ENCODE assay signal across 8 mouse cellular contexts in the genomic region with DNA sequence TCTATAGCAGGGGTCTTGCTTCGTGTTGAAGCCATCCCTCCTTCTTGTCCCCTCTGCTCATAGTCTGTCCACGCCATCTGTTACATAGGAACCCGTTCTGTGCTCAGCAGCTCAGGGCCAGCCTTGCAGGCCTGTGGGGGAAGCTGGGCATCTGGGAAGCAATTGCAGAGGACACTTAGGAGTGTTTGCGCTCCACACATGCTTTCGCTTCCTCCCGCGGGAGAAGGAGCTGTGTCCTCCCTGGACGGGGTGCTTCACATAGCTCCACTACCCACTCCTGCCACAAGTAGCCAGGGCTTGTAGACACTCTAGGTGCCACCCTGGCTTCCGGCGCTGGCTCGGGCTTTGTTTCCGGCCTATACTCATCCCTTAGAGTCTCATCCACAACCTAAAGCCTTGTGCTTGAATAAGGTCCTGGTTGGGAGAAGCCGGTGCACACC. TPM values are rescaled to one million over a fixed set of nuclear protein-coding genes. Genes with fewer than 3 reads are reported as not detected.
DNase-seq lines count a peak whose midpoint lies in the region; ATAC-seq lines count a peak whose summit lies in the region.

No protein-coding gene starts in this region.

- peaks cover 21% of the 10 kb centered on the region for H3K4me1 ChIP-seq in hindbrain, embryonic 14.5 days (replicated peaks; ENCODE audit: control insufficient read depth, insufficient read depth, low read length)
- peaks cover 11% of the 10 kb centered on the region for H3K4me1 ChIP-seq in hindbrain, embryonic 16.5 days (ENCODE audit: control insufficient read depth, insufficient read depth, low read depth, low read length)
- peaks cover 27% of the 10 kb centered on the region for H3K4me1 ChIP-seq in intestine, embryonic 15.5 days (replicated peaks)
- peaks cover 16% of the 10 kb centered on the region for H3K4me1 ChIP-seq in liver, embryonic 11.5 days (replicated peaks; ENCODE audit: control insufficient read depth, insufficient read depth, low read length)

- H3K27me3 ChIP-seq in hindbrain, embryonic 14.5 days (ENCODE audit: control insufficient read depth, insufficient read depth, low read length) = no peaks in the 10 kb centered on the region
- H3K27me3 ChIP-seq in hindbrain, embryonic 16.5 days (replicated peaks; ENCODE audit: control insufficient read depth, insufficient read depth, low read length) = no peaks in the 10 kb centered on the region
- no peaks in the 10 kb centered on the region for H3K27me3 ChIP-seq in intestine, embryonic 15.5 days (replicated peaks)
- H3K27me3 ChIP-seq in liver, embryonic 11.5 days (replicated peaks; ENCODE audit: control insufficient read depth, insufficient read depth, low read length) = no peaks in the 10 kb centered on the region

- H3K4me3 ChIP-seq in hindbrain, embryonic 14.5 days (replicated peaks; ENCODE audit: low read length) = no peak overlapping the region
- H3K4me3 ChIP-seq in hindbrain, embryonic 16.5 days (ENCODE audit: low read length) = no peak overlapping the region
- no peak overlapping the region for H3K4me3 ChIP-seq in intestine, embryonic 15.5 days (replicated peaks)
- no peak overlapping the region for H3K4me3 ChIP-seq in liver, embryonic 11.5 days (ENCODE audit: low read depth, low read length)

- 86% methylated on average over 13 of the region's 13 CpGs for WGBS in hindbrain, embryonic 14.5 days
- WGBS in hindbrain, embryonic 16.5 days = 89% methylated on average over 13 of the region's 13 CpGs
- 79% methylated on average over 13 of the region's 13 CpGs for WGBS in intestine, embryonic 15.5 days
- 85% methylated on average over 13 of the region's 13 CpGs for WGBS in liver, embryonic 11.5 days

- DNase-seq in cerebellum, postnatal 25 days = peak; percentile 30 to 31
- no peak for DNase-seq in cerebellum, adult 9-11 months
- DNase-seq in hindbrain, embryonic 14.5 days (ENCODE audit: low spot score) = no peak
- peak; percentile 27 for DNase-seq in lung, postnatal 14 days
- DNase-seq in liver, embryonic 11.5 days (ENCODE audit: low spot score) = no peak
- DNase-seq in ovary, adult 18-20 months (ENCODE audit: low spot score) = no peak

- H3K36me3 ChIP-seq in hindbrain, embryonic 14.5 days (replicated peaks; ENCODE audit: control insufficient read depth, insufficient read depth) = peaks cover 31% of the 10 kb centered on the region
- H3K36me3 ChIP-seq in hindbrain, embryonic 16.5 days (ENCODE audit: control insufficient read depth, insufficient read depth, low read length) = peaks cover 4% of the 10 kb centered on the region; the same call in 1 of the 2 replicates
- no peaks in the 10 kb centered on the region for H3K36me3 ChIP-seq in intestine, embryonic 15.5 days
- no peaks in the 10 kb centered on the region; the same call in 1 of the 2 replicates for H3K36me3 ChIP-seq in liver, embryonic 11.5 days (ENCODE audit: control insufficient read depth, insufficient read depth, low read length)

- no peak for ATAC-seq in hindbrain, embryonic 14.5 days (ENCODE audit: low FRiP score)
- ATAC-seq in hindbrain, embryonic 16.5 days = no peak
- no peak for ATAC-seq in intestine, embryonic 15.5 days
- ATAC-seq in liver, embryonic 11.5 days (replicated peaks; ENCODE audit: low FRiP score) = no peak

- H3K9ac ChIP-seq in hindbrain, embryonic 14.5 days = no peak overlapping the region
- no peak overlapping the region for H3K9ac ChIP-seq in hindbrain, embryonic 16.5 days (ENCODE audit: low read depth, low read length)
- no peak overlapping the region for H3K9ac ChIP-seq in intestine, embryonic 15.5 days
- no peak overlapping the region for H3K9ac ChIP-seq in liver, embryonic 11.5 days (ENCODE audit: low read depth, low read length)

- no peak overlapping the region for H3K4me2 ChIP-seq in hindbrain, embryonic 14.5 days (replicated peaks)
- no peak overlapping the region for H3K4me2 ChIP-seq in hindbrain, embryonic 16.5 days (ENCODE audit: low read length)
- H3K4me2 ChIP-seq in intestine, embryonic 15.5 days (replicated peaks) = peak overlapping the region; percentile 15; the same call in 1 of the 2 replicates
- H3K4me2 ChIP-seq in liver, embryonic 11.5 days = no peak overlapping the region

- H3K9me3 ChIP-seq in hindbrain, embryonic 14.5 days (ENCODE audit: control insufficient read depth, low read length) = no peaks in the 10 kb centered on the region
- H3K9me3 ChIP-seq in hindbrain, embryonic 16.5 days (ENCODE audit: control insufficient read depth, low read length) = no peaks in the 10 kb centered on the region
- no peaks in the 10 kb centered on the region for H3K9me3 ChIP-seq in intestine, embryonic 15.5 days
- H3K9me3 ChIP-seq in liver, embryonic 11.5 days (ENCODE audit: control insufficient read depth, low read length) = no peaks in the 10 kb centered on the region

- H3K27ac ChIP-seq in hindbrain, embryonic 14.5 days = peak overlapping the region; percentile 47; the same call in 1 of the 2 replicates
- H3K27ac ChIP-seq in hindbrain, embryonic 16.5 days (ENCODE audit: low read depth, low read length) = no peak overlapping the region
- H3K27ac ChIP-seq in intestine, embryonic 15.5 days = peak overlapping the region; percentile 74; the same call in 1 of the 2 replicates
- no peak overlapping the region for H3K27ac ChIP-seq in liver, embryonic 11.5 days (ENCODE audit: low read depth, low read length)

RNA-seq across cellular contexts. Expression of a gene that starts 18.7 kb away (rescaled TPM):
- polyA plus RNA-seq in hindbrain, embryonic 14.5 days (2014; fragmentation: Nextera tagmentation; extraction: Ambion mirVana) = 52.7 and 56.7 TPM in 2 replicates
- polyA plus RNA-seq in hindbrain, embryonic 16.5 days (2015; fragmentation: Nextera tagmentation; extraction: Ambion mirVana) = 48.7 and 49.4 TPM in 2 replicates
- 19.6 and 19.9 TPM in 2 replicates for polyA plus RNA-seq in intestine, embryonic 15.5 days (2015; fragmentation: Nextera tagmentation; extraction: Ambion mirVana)
- polyA plus RNA-seq in liver, embryonic 11.5 days (2014; fragmentation: Nextera tagmentation; extraction: Ambion mirVana) = 18.7 and 22.5 TPM in 2 replicates

RNA-seq across cellular contexts. Expression of a gene that starts 24.1 kb away (rescaled TPM):
- 45.4 and 49.3 TPM in 2 replicates for polyA plus RNA-seq in hindbrain, embryonic 14.5 days (2014; fragmentation: Nextera tagmentation; extraction: Ambion mirVana)
- polyA plus RNA-seq in hindbrain, embryonic 16.5 days (2015; fragmentation: Nextera tagmentation; extraction: Ambion mirVana) = 17.3 and 28.2 TPM in 2 replicates
- polyA plus RNA-seq in intestine, embryonic 15.5 days (2015; fragmentation: Nextera tagmentation; extraction: Ambion mirVana) = 20.9 and 22.7 TPM in 2 replicates
- polyA plus RNA-seq in liver, embryonic 11.5 days (2014; fragmentation: Nextera tagmentation; extraction: Ambion mirVana) = 15.8 and 16.4 TPM in 2 replicates

Comparison
In these comparisons a context has a peak if more than half of its experiments do, and no peak if none do; other contexts are left out.
1. DNase-seq: peak in cerebellum, postnatal 25 days (2 of 2) and lung, postnatal 14 days (single experiment); none in cerebellum, adult 9-11 months (single experiment), hindbrain, embryonic 14.5 days (single experiment), liver, embryonic 11.5 days (single experiment) and ovary, adult 18-20 months (single experiment).
2. H3K27ac ChIP-seq: peak in hindbrain, embryonic 14.5 days (single experiment) and intestine, embryonic 15.5 days (single experiment); none in hindbrain, embryonic 16.5 days (single experiment) and liver, embryonic 11.5 days (single experiment).